Comparison of ENCODE assay signal across 14 mouse cellular contexts in genomic region chr1:10871163-10871853, GRCm38 (mm10).
DNase-seq lines count a peak whose midpoint lies in the region; ATAC-seq lines count a peak whose summit lies in the region.
"Had no signal": no experiment of that assay in that cellular context is flagged by ENCODE, and none has a peak within 500 bp of the region (broad histone marks: within the 10 kb centered on the region; RNA-seq: fewer than 3 reads in every experiment).

No protein-coding gene starts in this region.

- no peak overlapping the region for H3K4me2 ChIP-seq in forebrain, embryonic 16.5 days (ENCODE audit: low read length)
- H3K4me2 ChIP-seq: hindbrain, embryonic 14.5 days had no signal

- ATAC-seq in frontal cortex, adult (ENCODE audit: low TSS enrichment), result 0 out of 2 replicates have a peak, but pooled peaks have one; percentile 38
- peak; percentile 89 for ATAC-seq in forebrain, embryonic 16.5 days
- no peak for ATAC-seq in megakaryocyte, adult 5-6 weeks (ENCODE audit: poor library complexity, severe bottlenecking)

- no peaks in the 10 kb centered on the region for H3K36me3 ChIP-seq in forebrain, embryonic 16.5 days (ENCODE audit: control insufficient read depth, insufficient read depth)

- H3K4me3 ChIP-seq in forebrain, embryonic 16.5 days (replicated peaks; ENCODE audit: low read length), result no peak overlapping the region

- H3K9ac ChIP-seq in forebrain, embryonic 16.5 days (replicated peaks; ENCODE audit: low read depth, low read length), result no peak overlapping the region
- H3K9ac ChIP-seq: hindbrain, embryonic 14.5 days had no signal

- WGBS in forebrain, embryonic 16.5 days, result 77% methylated on average over 5 of the region's 5 CpGs

- intact Hi-C loops in left cerebral cortex, postnatal 4 days (cut with DNase I), result no loop called here

- H3K4me1 ChIP-seq in forebrain, embryonic 16.5 days (replicated peaks; ENCODE audit: control insufficient read depth, insufficient read depth, low read length), result no peaks in the 10 kb centered on the region

- no peak for DNase-seq in frontal cortex, postnatal 25 days (ENCODE audit: low spot score in 2 of 2)
- peak; percentile 60 for DNase-seq in NIH3T3 (ENCODE audit: low read depth)
- DNase-seq in left cerebral cortex, postnatal 4 days, result peak; percentile 24
- no peak for DNase-seq in adrenal gland, adult 18-20 months (ENCODE audit: low spot score in 2 of 2)
- DNase-seq: adrenal gland, adult 8-10 months; kidney, adult 2 months; liver; thymus, postnatal 4 days had no signal

- no peaks in the 10 kb centered on the region for H3K9me3 ChIP-seq in forebrain, embryonic 16.5 days (ENCODE audit: control insufficient read depth, low read length)

- no peak overlapping the region for H3K27ac ChIP-seq in forebrain, embryonic 16.5 days (ENCODE audit: low read length)
- H3K27ac ChIP-seq: hindbrain, embryonic 14.5 days; macrophage had no signal

- no peaks in the 10 kb centered on the region for H3K27me3 ChIP-seq in forebrain, embryonic 16.5 days (replicated peaks; ENCODE audit: control insufficient read depth, insufficient read depth, low read length)
- H3K27me3 ChIP-seq: CH12.LX had no signal

Comparison
In these comparisons a context has a peak if more than half of its experiments do, and no peak if none do; other contexts are left out.
1. DNase-seq: peak in NIH3T3 (single experiment) and left cerebral cortex, postnatal 4 days (single experiment); none in frontal cortex, postnatal 25 days (0 of 2) and adrenal gland, adult 18-20 months (0 of 2).